Mouse (Mus musculus) megakaryocyte, adult 5-6 weeks (primary cell): Measurements from ENCODE around the gene Cypt14. TPM values are rescaled to one million over a fixed set of nuclear protein-coding genes. Genes with fewer than 3 reads are reported as not detected.
"Not testable (repeated sequence)": the region's sequence is repeated elsewhere in the genome, so short reads cannot be mapped to it uniquely, and the experiment has no call there.

Source experiments
- ATAC-seq: 2 replicates; pipeline ENCODE4 v1.8.0; 2016; ENCODE audit warnings: mild to moderate bottlenecking, inconsistent platforms; ENCODE audit not compliant: poor library complexity, severe bottlenecking
- total RNA-seq, 2 experiments: library from RNA; stranded (forward) in 1 of 2; stranded (reverse) in 1 of 2; fragments of 153-499, 151-499 nt in 1 of 2; fragments of 221-1000, 200-1000 nt in 1 of 2; gene quantifications; 2 replicates each; pipeline versions ENCODE4 v1.2.3 to v1.2.4; 2015 to 2017

The Cypt14 gene
- total RNA-seq (2015), result not detected in 2 replicates
- total RNA-seq (2017), result not detected in 2 replicates

GRCm38 (mm10) chrX:39863504-39863903 is at the start of gene Cypt14:
Gene Cypt14, minus strand, starts transcription at chrX:39863604.
- not testable (repeated sequence) for ATAC-seq
